Mouse (Mus musculus) small intestine, adult 2 months (tissue): Measurements from ENCODE around the gene Rtp2. TPM values are rescaled to one million over a fixed set of nuclear protein-coding genes. Genes with fewer than 3 reads are reported as not detected.

Source experiments
- H3K27ac ChIP-seq: fragments of 200-500 bp; 2 replicates; pipeline ENCODE4 v1.5.1; 2012; ENCODE audit warnings: low read depth, low read length, control low read depth, inconsistent platforms; ENCODE audit not compliant: insufficient read depth
- H3K27me3 ChIP-seq: fragments of 200-500 bp; 2 replicates; pipeline ENCODE4 v1.6.1; 2012; ENCODE audit warnings: mild to moderate bottlenecking, moderate library complexity, low read length, inconsistent platforms; ENCODE audit not compliant: control insufficient read depth, insufficient read depth
- H3K36me3 ChIP-seq: fragments of 200-500 bp; 2 replicates; pipeline ENCODE4 v1.6.1; 2012; ENCODE audit warnings: mild to moderate bottlenecking, low read length, control low read depth, inconsistent platforms; ENCODE audit not compliant: control insufficient read depth, insufficient read depth
- H3K4me1 ChIP-seq: fragments of 200-500 bp; 2 replicates; pipeline ENCODE4 v1.6.1; 2012; ENCODE audit warnings: low read length, inconsistent platforms, mixed read lengths; ENCODE audit not compliant: control insufficient read depth, insufficient read depth, insufficient read length
- H3K4me3 ChIP-seq: fragments of 200-500 bp; 2 replicates; pipeline ENCODE4 v1.5.1; 2012; ENCODE audit warnings: low read depth, mild to moderate bottlenecking, control low read depth, inconsistent platforms, low read length, moderate library complexity
- CTCF ChIP-seq: fragments of 200-500 bp; IDR thresholded peaks from 2 replicates; pipeline ENCODE4 v1.5.1; 2012; ENCODE audit warnings: low read depth, mild to moderate bottlenecking, control low read depth, inconsistent platforms, low read length, moderate library complexity, mixed read lengths; ENCODE audit not compliant: insufficient replicate concordance, insufficient read length; ENCODE audit errors: extremely low read depth
- POLR2A ChIP-seq: fragments of 200-500 bp; IDR thresholded peaks from 2 replicates; pipeline ENCODE4 v1.6.1; 2012; ENCODE audit warnings: low read depth, mild to moderate bottlenecking, control low read depth, inconsistent platforms, low read length, moderate library complexity
- WGBS: fragments of 180-500 bp; shearing (Covaris S2); methylation state at CpG from one replicate; pipeline ENCODE4 v1.1.7; 2018; 5-methylcytosine and 5-hydroxymethylcytosine counted together
- polyA plus RNA-seq: library from polyadenylated mRNA; depleted of rRNA; stranded (reverse); fragments of >200 nt; gene quantifications from 2 replicates; pipeline ENCODE4 v1.2.3, GENCODE M21; 2012

The Rtp2 gene
- polyA plus RNA-seq, 1 experiment, result not detected

- Histone ChIP-seq H3K27me3 (no peaks in the 10 kb centered on the region), H3K4me1 (no peaks in the 10 kb centered on the region), H3K27ac (no peak overlapping the region), H3K4me3 (no peak overlapping the region), H3K36me3 (no peaks in the 10 kb centered on the region)
- no peak for TF ChIP-seq POLR2A
- no peak for TF ChIP-seq CTCF
- whole genome bisulfite sequencing, result 88% methylated on average over 7 of the region's 7 CpGs
Observed at GRCm38 (mm10) chr16:23901411-23901810, 30.8 kb downstream of the Rtp2 start.

DNA sequence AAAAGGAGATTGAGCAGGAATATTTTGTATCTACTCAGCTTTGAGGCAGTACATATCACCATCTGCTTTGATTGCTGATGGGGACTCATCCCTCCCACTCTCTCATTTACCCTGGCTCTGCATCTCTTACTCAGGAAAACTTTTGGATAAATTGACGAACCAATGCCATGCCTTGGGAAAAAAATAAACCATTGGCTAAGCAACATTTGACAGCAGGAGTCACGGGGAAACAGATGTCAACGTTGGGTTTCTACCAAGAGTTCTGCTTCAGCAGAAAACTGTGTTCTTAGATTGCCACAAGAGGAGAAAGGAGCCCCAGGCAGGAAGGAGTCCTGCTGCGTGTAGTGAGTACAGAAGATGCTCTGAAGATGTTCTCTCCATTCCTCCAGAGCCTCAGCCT, 32.1 kb downstream of the Rtp2 start:
- Histone ChIP-seq H3K36me3 (no peaks in the 10 kb centered on the region), H3K27me3 (no peaks in the 10 kb centered on the region), H3K4me3 (no peak overlapping the region), H3K4me1 (no peaks in the 10 kb centered on the region), H3K27ac (no peak overlapping the region)
- TF ChIP-seq POLR2A (no peak), CTCF (no peak)
- 73% methylated on average over 4 of the region's 4 CpGs for WGBS

GRCm38 (mm10) chr16:23898840-23899239, 33.4 kb downstream of the Rtp2 start:
- no peaks in the 10 kb centered on the region for H3K36me3 ChIP-seq
- 12% methylated on average over 12 of the region's 12 CpGs for WGBS
- H3K27ac ChIP-seq, result no peak overlapping the region
- H3K4me1 ChIP-seq, result no peaks in the 10 kb centered on the region
- no peak overlapping the region for H3K4me3 ChIP-seq
- H3K27me3 ChIP-seq, result no peaks in the 10 kb centered on the region
- TF ChIP-seq CTCF (peak; percentile 79), POLR2A (no peak)

DNA sequence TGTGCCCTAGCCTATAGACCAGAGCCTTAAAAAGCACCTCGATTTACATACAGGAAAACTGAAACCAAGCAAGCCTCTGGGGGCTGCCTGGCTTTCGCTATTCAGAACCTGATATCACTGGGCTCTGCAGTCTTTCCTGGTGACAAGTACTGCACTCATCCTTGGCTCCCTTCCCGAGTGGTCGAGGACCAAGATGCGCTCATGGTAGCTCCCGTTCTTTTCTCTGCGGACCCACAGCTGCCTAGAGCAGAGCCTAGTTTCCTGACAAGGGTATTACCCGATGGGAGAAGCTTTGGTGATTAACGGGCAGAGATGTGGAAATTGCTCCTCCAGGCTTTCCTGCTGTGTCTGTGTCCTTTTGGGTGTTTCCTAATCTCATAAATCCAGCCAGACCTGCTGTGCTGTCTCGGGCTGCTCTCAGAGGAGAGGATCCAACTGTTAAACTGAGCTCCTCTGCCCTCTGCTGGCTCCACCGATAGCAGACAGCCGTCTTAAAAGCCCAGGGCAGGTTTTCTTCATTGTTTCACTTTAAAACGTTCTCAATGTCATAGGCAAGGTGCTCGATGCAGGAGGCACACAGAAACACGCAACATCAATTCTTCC, 34.1 kb downstream of the Rtp2 start:
- H3K27ac ChIP-seq, result no peak overlapping the region
- 13% methylated on average over 15 of the region's 15 CpGs for WGBS
- TF ChIP-seq POLR2A (no peak), CTCF (peak; percentile 59; the same call in 1 of the 2 replicates)
- no peaks in the 10 kb centered on the region for H3K4me1 ChIP-seq
- H3K27me3 ChIP-seq, result no peaks in the 10 kb centered on the region
- peak overlapping the region; percentile 22 for H3K4me3 ChIP-seq
- no peaks in the 10 kb centered on the region for H3K36me3 ChIP-seq

DNA sequence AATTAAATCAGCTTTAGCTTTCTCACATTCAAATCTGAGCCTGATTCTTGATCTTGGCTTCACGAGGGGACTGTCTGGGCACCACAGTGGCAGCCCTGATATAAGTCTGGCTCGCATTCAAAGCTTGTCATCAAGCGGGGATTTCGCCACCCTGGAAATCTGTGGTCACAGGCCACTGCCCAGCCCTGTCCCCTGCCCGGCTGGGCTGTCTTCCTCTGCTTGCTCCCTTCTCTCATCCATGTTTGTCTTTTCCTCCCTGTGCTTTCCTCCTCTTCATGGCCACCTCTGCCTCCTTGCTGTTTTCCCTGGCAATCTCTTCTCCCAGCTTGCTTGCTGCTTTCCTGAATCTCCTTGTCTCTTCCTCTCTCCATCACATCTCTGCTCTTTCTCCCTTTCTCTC, 34.7 kb downstream of the Rtp2 start:
- no peak for TF ChIP-seq CTCF
- TF ChIP-seq POLR2A, result no peak
- Histone ChIP-seq H3K36me3 (no peaks in the 10 kb centered on the region), H3K4me1 (no peaks in the 10 kb centered on the region), H3K27me3 (no peaks in the 10 kb centered on the region), H3K27ac (no peak overlapping the region), H3K4me3 (no peak overlapping the region)
- WGBS, result 54% methylated on average over 5 of the region's 5 CpGs

DNA sequence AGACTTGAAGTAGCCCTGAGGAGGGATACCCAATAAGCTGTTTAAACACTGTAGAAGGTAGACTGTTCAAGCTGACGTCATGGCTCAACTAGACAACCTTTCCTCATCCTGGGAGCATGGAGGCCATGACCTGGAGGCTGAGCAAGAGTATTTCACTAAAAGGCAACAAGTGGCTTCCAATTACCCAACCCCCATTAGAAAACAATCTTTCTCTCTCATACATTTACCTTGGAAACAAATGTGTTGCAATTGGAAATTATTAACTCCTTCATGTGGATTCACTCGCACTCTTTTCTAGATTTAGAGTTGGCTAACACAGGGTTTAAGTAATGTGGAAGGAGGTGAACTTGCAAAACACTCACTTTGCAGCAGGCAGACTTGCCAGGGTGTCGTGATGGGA, 37.1 kb downstream of the Rtp2 start:
- Histone ChIP-seq H3K4me3 (no peak overlapping the region), H3K27me3 (no peaks in the 10 kb centered on the region), H3K4me1 (no peaks in the 10 kb centered on the region), H3K36me3 (no peaks in the 10 kb centered on the region), H3K27ac (no peak overlapping the region)
- WGBS, result 76% methylated on average over 3 of the region's 3 CpGs
- TF ChIP-seq POLR2A, result no peak
- TF ChIP-seq CTCF, result no peak

- H3K27me3 ChIP-seq, result no peaks in the 10 kb centered on the region
- TF ChIP-seq CTCF, result no peak
- no peak for TF ChIP-seq POLR2A
- H3K4me3 ChIP-seq, result no peak within 1 kb of the TSS
- H3K27ac ChIP-seq, result no peak within 1 kb of the TSS
- WGBS, result 11% methylated on average over 26 of the region's 26 CpGs
- H3K36me3 ChIP-seq, result no peaks in the 10 kb centered on the region
- no peaks in the 10 kb centered on the region for H3K4me1 ChIP-seq
Observed at GRCm38 (mm10) chr16:23890636-23891035, 41.6 kb downstream of the Rtp2 start, which contains the start of gene Sst. TSS of gene Sst (minus strand) at chr16:23890958.
